Mouse (Mus musculus) ES-E14 (cell line): ENCODE measurements around the gene Olfr1447. TPM values are rescaled to one million over a fixed set of nuclear protein-coding genes. Genes with fewer than 3 reads are reported as not detected.

Experiments used
- DNase-seq: peaks from one replicate; pipeline ENCODE4 v3.0.0-alpha.2; 2013; ENCODE audit warnings: low read depth, low spot score
- H3K27ac ChIP-seq: 2 replicates; pipeline ENCODE4 v1.5.1; 2012; ENCODE audit warnings: low read depth, mild to moderate bottlenecking, low read length, moderate library complexity, mixed read lengths; ENCODE audit not compliant: poor library complexity, insufficient read depth, severe bottlenecking
- H3K36me3 ChIP-seq: 2 replicates; pipeline ENCODE4 v1.6.1; 2012; ENCODE audit warnings: mild to moderate bottlenecking, low read length, moderate library complexity, mixed read lengths; ENCODE audit not compliant: control insufficient read depth, poor library complexity, insufficient read depth, severe bottlenecking
- H3K4me1 ChIP-seq, 2 experiments: fragments of 150-350 bp in 1 of 2; sonication (generic) in 1 of 2; 2 replicates each; pipeline ENCODE4 v1.6.1; 2012; ENCODE audit warnings: low read length in 2 of 2, mild to moderate bottlenecking in 1 of 2, mixed read lengths in 1 of 2; ENCODE audit not compliant: control insufficient read depth in 2 of 2, insufficient read depth in 2 of 2, poor library complexity in 1 of 2
- H3K4me3 ChIP-seq, 2 experiments: fragments of 150-350 bp in 1 of 2; sonication (generic) in 1 of 2; 2 replicates each; pipeline ENCODE4 v1.5.1; 2012; ENCODE audit warnings: low read length in 2 of 2, low read depth in 1 of 2, mild to moderate bottlenecking in 1 of 2, mixed read lengths in 1 of 2; ENCODE audit not compliant: insufficient read depth in 1 of 2, poor library complexity in 1 of 2, severe bottlenecking in 1 of 2
- H3K9ac ChIP-seq: 2 replicates; pipeline ENCODE4 v1.6.1; 2012; ENCODE audit warnings: low read depth, mild to moderate bottlenecking, low read length, mixed read lengths; ENCODE audit not compliant: poor library complexity, insufficient read depth, severe bottlenecking
- H3K9me3 ChIP-seq: fragments of 150-350 bp; sonication (generic); 2 replicates; pipeline ENCODE4 v1.6.1; 2012; ENCODE audit warnings: low read depth, mild to moderate bottlenecking, low read length; ENCODE audit not compliant: control insufficient read depth, insufficient read depth
- CHD2 ChIP-seq: IDR thresholded peaks from 2 replicates; pipeline ENCODE4 v1.6.1; 2014; ENCODE audit warnings: mild to moderate bottlenecking, low read depth, low read length, inconsistent platforms
- HCFC1 ChIP-seq: IDR thresholded peaks from 2 replicates; pipeline ENCODE4 v1.6.1; 2012; ENCODE audit warnings: low read length, inconsistent platforms, borderline replicate concordance; ENCODE audit not compliant: insufficient read depth
- MAFK ChIP-seq: IDR thresholded peaks from 2 replicates; pipeline ENCODE4 v1.6.1; 2014; ENCODE audit warnings: mild to moderate bottlenecking, low read depth, low read length, inconsistent platforms; ENCODE audit not compliant: insufficient read depth
- ZC3H11A ChIP-seq: IDR thresholded peaks from 2 replicates; pipeline ENCODE4 v1.6.1; 2012; ENCODE audit warnings: low read depth, mild to moderate bottlenecking, inconsistent platforms, low read length, borderline replicate concordance
- ZNF384 ChIP-seq: IDR thresholded peaks from 2 replicates; pipeline ENCODE4 v1.6.1; 2012; ENCODE audit warnings: low read depth, low read length, inconsistent platforms
- in situ Hi-C, 2 experiments: fragments of 600-800 bp; cut with MboI; formaldehyde crosslinking; loops; one replicate each; pipeline ENCODE4 v1.15.1; 2025; ENCODE audit warnings: low sequenced_read_pairs in 2 of 2, inconsistent platforms in 1 of 2; ENCODE audit not compliant: unreplicated experiment in 2 of 2
- total RNA-seq: library from RNA; depleted of rRNA; stranded (reverse); fragments of 300-350 nt; gene quantifications from 2 replicates; pipeline ENCODE4 v1.2.3, GENCODE M21; 2012; rRNA removed

The Olfr1447 gene
- total RNA-seq, 1 experiment: not detected

GRCm38 (mm10) chr19:12893424-12893823 lies 10.1 kb downstream of the Olfr1447 start, which contains the start of gene Olfr1446:
TSS of gene Olfr1446 (minus strand) at chr19:12893524.
- no peak for DNase-seq
- H3K27ac ChIP-seq: no peak within 1 kb of the TSS
- no peaks in the 10 kb centered on the region for H3K4me1 ChIP-seq
- TF ChIP-seq HCFC1: no peak
- TF ChIP-seq CHD2: no peak
- no peak for TF ChIP-seq ZNF384
- TF ChIP-seq MAFK: no peak
- no peak for TF ChIP-seq ZC3H11A
- H3K9me3 ChIP-seq: no peaks in the 10 kb centered on the region
- in situ Hi-C loops: no loop called here
- H3K9ac ChIP-seq: no peak within 1 kb of the TSS
- H3K4me3 ChIP-seq: no peak within 1 kb of the TSS
- no peaks in the 10 kb centered on the region for H3K36me3 ChIP-seq

- no peak within 1 kb of the TSS for H3K27ac ChIP-seq
- H3K4me3 ChIP-seq: no peak within 1 kb of the TSS
- in situ Hi-C loops: no loop called here
- no peaks in the 10 kb centered on the region for H3K9me3 ChIP-seq
- H3K36me3 ChIP-seq: no peaks in the 10 kb centered on the region
- H3K4me1 ChIP-seq: no peaks in the 10 kb centered on the region
- H3K9ac ChIP-seq: no peak within 1 kb of the TSS
- no peak for TF ChIP-seq MAFK
- DNase-seq: no peak
Observed at GRCm38 (mm10) chr19:12883555-12883954, 20.0 kb downstream of the Olfr1447 start, which contains the start of gene Olfr1445. TSS of gene Olfr1445 (plus strand) at chr19:12883855.

GRCm38 (mm10) chr19:12856983-12857382 lies 46.6 kb downstream of the Olfr1447 start, which contains the start of gene Olfr1444:
TSS of gene Olfr1444 (plus strand) at chr19:12857283.
- no peaks in the 10 kb centered on the region for H3K4me1 ChIP-seq
- DNase-seq: no peak
- H3K27ac ChIP-seq: no peak within 1 kb of the TSS
- H3K36me3 ChIP-seq: no peaks in the 10 kb centered on the region
- TF ChIP-seq CHD2 (no peak), HCFC1 (no peak), ZC3H11A (no peak)
- H3K9me3 ChIP-seq: no peaks in the 10 kb centered on the region
- no peak within 1 kb of the TSS for H3K9ac ChIP-seq
- no peak within 1 kb of the TSS for H3K4me3 ChIP-seq
- in situ Hi-C loops: no loop called here

Other genes starting within 250 kb of the Olfr1447 start
- not detected in 2 replicates for gene Olfr1442, start 233.3 kb downstream of the Olfr1447 start, total RNA-seq
- gene Olfr1443, start 225.6 kb downstream of the Olfr1447 start, total RNA-seq: not detected in 2 replicates
- not detected in 2 replicates for gene Keg1, start 208.0 kb downstream of the Olfr1447 start, total RNA-seq
- 6.9 and 12.1 TPM in 2 replicates for gene Cntf, start 138.1 kb downstream of the Olfr1447 start, total RNA-seq
- gene Zfp91, start 107.6 kb downstream of the Olfr1447 start, total RNA-seq: 29.3 and 35.0 TPM in 2 replicates
- 0.42 and 0.58 TPM in 2 replicates for gene Lpxn, start 107.5 kb downstream of the Olfr1447 start, total RNA-seq
- not detected in 2 replicates for gene Gm5244, start 57.1 kb downstream of the Olfr1447 start, total RNA-seq
- not detected in 2 replicates for gene Olfr1444, start 46.5 kb downstream of the Olfr1447 start, total RNA-seq
- not detected in 2 replicates for gene Olfr1445, start 19.9 kb downstream of the Olfr1447 start, total RNA-seq
- not detected in 2 replicates for gene Olfr1446, start 10.2 kb downstream of the Olfr1447 start, total RNA-seq
- gene Olfr1448, start 20.7 kb upstream of the Olfr1447 start, total RNA-seq: not detected in 2 replicates
- not detected in 2 replicates for gene Olfr1449, start 27.1 kb upstream of the Olfr1447 start, total RNA-seq
- gene Olfr1450, start 46.5 kb upstream of the Olfr1447 start, total RNA-seq: not detected in 2 replicates
- not detected in 2 replicates for gene Olfr1451, start 91.3 kb upstream of the Olfr1447 start, total RNA-seq
- gene Olfr1453, start 124.6 kb upstream of the Olfr1447 start, total RNA-seq: not detected in 2 replicates
- gene Olfr1454, start 156.9 kb upstream of the Olfr1447 start, total RNA-seq: not detected in 2 replicates
- not detected in 2 replicates for gene Olfr1457, start 194.1 kb upstream of the Olfr1447 start, total RNA-seq
- gene Olfr1458, start 203.0 kb upstream of the Olfr1447 start, total RNA-seq: not detected in 2 replicates
- gene Olfr1459, start 245.8 kb upstream of the Olfr1447 start, total RNA-seq: 0.32 and 0.80 TPM in 2 replicates